Mouse (Mus musculus) embryonic stem cell, embryonic (primary cell): Measurements from ENCODE around the gene Tbx4.

Source experiments
- CTCF ChIA-PET, 4 experiments: fragments of 300-600 bp in 2 of 4; fragments of 350-600 bp in 2 of 4; sonication (Branson Sonifier 250); formaldehyde crosslinking; loops; one replicate each; lab custom pipeline; 2022; ENCODE audit warnings: inconsistent platforms in 2 of 4; lab: Charles Lee
- POLR2A ChIA-PET, 4 experiments: fragments of 300-600 bp in 2 of 4; fragments of 350-600 bp in 2 of 4; sonication (Branson Sonifier 250); formaldehyde crosslinking; loops; one replicate each; lab custom pipeline; 2022; ENCODE audit warnings: antibody characterized with exemption in 4 of 4, inconsistent platforms in 1 of 4; lab: Charles Lee

The Tbx4 gene

GRCm38 (mm10) chr11:85844971-85845370, 41.3 kb upstream of the Tbx4 start:
- CTCF ChIA-PET: interaction anchor here in 3 of 4 experiments (0.6 to 3.8 kb wide), 17 partner anchors 12 to 741 kb away, joined by 3 to 22 read pairs (median 4); partner anchors contain the start of genes Bcas3 (in 1 of the 3) and Tbx2 (in 1 of the 3)
- POLR2A ChIA-PET: interaction anchor here (0.7 to 2.0 kb wide), 7 partner anchors 13 to 808 kb away, joined by 3 to 7 read pairs (median 3); no protein-coding TSS in a partner anchor

- CTCF ChIA-PET: interaction anchor here in 3 of 4 experiments (0.6 to 1.4 kb wide), 5 partner anchors 12 to 617 kb away, joined by 3 to 4 read pairs (median 4); no protein-coding TSS in a partner anchor
- POLR2A ChIA-PET: interaction anchor here in 1 of 4 experiments (0.7 to 1.3 kb wide), 2 partner anchors 12 to 16 kb away, joined by 3 to 5 read pairs; no protein-coding TSS in a partner anchor
Measured at GRCm38 (mm10) chr11:85845921-85846320, 40.3 kb upstream of the Tbx4 start.

- CTCF ChIA-PET: interaction anchor here in 1 of 4 experiments (1.1 to 1.4 kb wide), 2 partner anchors 12 to 17 kb away, joined by 3 to 4 read pairs; no protein-coding TSS in a partner anchor
- POLR2A ChIA-PET: no interaction called here
Measured at GRCm38 (mm10) chr11:85846509-85846908, 39.7 kb upstream of the Tbx4 start.

- POLR2A ChIA-PET: no interaction called here
- CTCF ChIA-PET: interaction anchor here in 1 of 4 experiments (0.7 kb wide), 1 partner anchor 248 kb away, joined by 5 read pairs; no protein-coding TSS in a partner anchor
Measured at GRCm38 (mm10) chr11:85849037-85849436, 37.2 kb upstream of the Tbx4 start.

GRCm38 (mm10) chr11:85850233-85850632, 36.0 kb upstream of the Tbx4 start, which contains the start of gene Gm11444:
Gene Gm11444 (minus strand): TSS chr11:85850333.
- CTCF ChIA-PET: interaction anchor here (0.6 to 1.7 kb wide), 10 partner anchors 14 to 618 kb away, joined by 3 to 9 read pairs (median 4); no protein-coding TSS in a partner anchor
- POLR2A ChIA-PET: interaction anchor here in 2 of 4 experiments (0.6 to 1.9 kb wide), 7 partner anchors 10 to 615 kb away, joined by 3 to 8 read pairs (median 4); partner anchors contain the start of gene Appbp2 (in 1 of the 2)

- ChIA-PET POLR2A (interaction anchor here in 2 of 4 experiments (0.6 to 1.9 kb wide), 7 partner anchors 10 to 616 kb away, joined by 3 to 8 read pairs (median 4); partner anchors contain the start of gene Appbp2 (in 1 of the 2)), CTCF (interaction anchor here (0.6 to 1.7 kb wide), 29 partner anchors 10 to 972 kb away, joined by 3 to 10 read pairs (median 4); no protein-coding TSS in a partner anchor)
Measured at GRCm38 (mm10) chr11:85850758-85851157, 35.5 kb upstream of the Tbx4 start.

- CTCF ChIA-PET: interaction anchor here in 3 of 4 experiments (0.6 to 1.9 kb wide), 8 partner anchors 12 to 1019 kb away, joined by 3 to 7 read pairs (median 4); no protein-coding TSS in a partner anchor
- POLR2A ChIA-PET: interaction anchor here in 3 of 4 experiments (0.6 to 1.7 kb wide), 14 partner anchors 13 to 1152 kb away, joined by 3 to 5 read pairs (median 3); no protein-coding TSS in a partner anchor
Measured at GRCm38 (mm10) chr11:85857997-85858698, 28.1 kb upstream of the Tbx4 start.

- CTCF ChIA-PET: interaction anchor here (0.5 to 2.8 kb wide), 17 partner anchors 12 to 580 kb away, joined by 3 to 22 read pairs (median 3); no protein-coding TSS in a partner anchor
- POLR2A ChIA-PET: interaction anchor here in 2 of 4 experiments (1.1 to 1.9 kb wide), 4 partner anchors 14 to 394 kb away, joined by 3 to 5 read pairs (median 4); no protein-coding TSS in a partner anchor
Measured at GRCm38 (mm10) chr11:85864363-85864762, 21.9 kb upstream of the Tbx4 start.

GRCm38 (mm10) chr11:85876059-85876788, 10.0 kb upstream of the Tbx4 start:
- CTCF ChIA-PET: interaction anchor here in 3 of 4 experiments (0.6 to 1.8 kb wide), 5 partner anchors 13 to 250 kb away, joined by 3 to 12 read pairs (median 4); no protein-coding TSS in a partner anchor
- POLR2A ChIA-PET: interaction anchor here in 2 of 4 experiments (0.5 to 1.9 kb wide), 4 partner anchors 10 to 585 kb away, joined by 3 to 7 read pairs (median 3); partner anchors contain the start of gene Tbx4 (in 1 of the 2)

GRCm38 (mm10) chr11:85884498-85884897, 1.7 kb upstream of the Tbx4 start:
- ChIA-PET CTCF (interaction anchor here in 1 of 4 experiments (0.7 kb wide), 1 partner anchor 286 kb away, joined by 3 read pairs; no protein-coding TSS in a partner anchor), POLR2A (interaction anchor here in 2 of 4 experiments (0.7 to 1.4 kb wide), 2 partner anchors 11 to 93 kb away, joined by 3 to 4 read pairs; no protein-coding TSS in a partner anchor)

- ChIA-PET CTCF (interaction anchor here in 1 of 4 experiments (0.6 kb wide), 1 partner anchor 12 kb away, joined by 3 read pairs; no protein-coding TSS in a partner anchor), POLR2A (interaction anchor here in 3 of 4 experiments (0.6 to 1.5 kb wide), 8 partner anchors 8 to 870 kb away, joined by 3 to 11 read pairs (median 3); partner anchors contain the start of gene Ppm1d (in 1 of the 3))
Measured at GRCm38 (mm10) chr11:85886429-85886785, 185 bp downstream of the Tbx4 start.

- CTCF ChIA-PET: interaction anchor here in 1 of 4 experiments (1.0 kb wide), 1 partner anchor 85 kb away, joined by 4 read pairs; no protein-coding TSS in a partner anchor
- POLR2A ChIA-PET: interaction anchor here in 2 of 4 experiments (0.7 to 1.5 kb wide), 2 partner anchors 8 to 13 kb away, joined by 3 to 11 read pairs; no protein-coding TSS in a partner anchor
Measured at GRCm38 (mm10) chr11:85887273-85887672, 1.1 kb downstream of the Tbx4 start.

- ChIA-PET POLR2A (interaction anchor here in 3 of 4 experiments (0.6 to 2.5 kb wide), 5 partner anchors 10 to 1996 kb away, joined by 3 to 21 read pairs (median 3); no protein-coding TSS in a partner anchor), CTCF (interaction anchor here in 1 of 4 experiments (1.0 to 2.0 kb wide), 2 partner anchors 12 to 84 kb away, joined by 4 to 5 read pairs; no protein-coding TSS in a partner anchor)
Measured at GRCm38 (mm10) chr11:85887801-85888450, 1.7 kb downstream of the Tbx4 start.

GRCm38 (mm10) chr11:85888451-85888961, 2.3 kb downstream of the Tbx4 start:
- ChIA-PET POLR2A (interaction anchor here (0.6 to 2.5 kb wide), 11 partner anchors 10 to 1997 kb away, joined by 3 to 21 read pairs (median 3); partner anchors contain the start of genes Aatf (in 1 of the 4) and Prr11 (in 1 of the 4)), CTCF (interaction anchor here in 1 of 4 experiments (1.0 to 2.0 kb wide), 2 partner anchors 12 to 84 kb away, joined by 4 to 5 read pairs; no protein-coding TSS in a partner anchor)

GRCm38 (mm10) chr11:85889056-85889729, 3.0 kb downstream of the Tbx4 start:
- POLR2A ChIA-PET: interaction anchor here in 3 of 4 experiments (0.7 to 2.5 kb wide), 7 partner anchors 10 to 1376 kb away, joined by 3 to 21 read pairs (median 3); partner anchors contain the start of genes Aatf (in 1 of the 3) and Prr11 (in 1 of the 3)

More at GRCm38 (mm10) chr11:85889056-85889729, 3.0 kb downstream of the Tbx4 start:
- CTCF ChIA-PET: interaction anchor here in 2 of 4 experiments (0.9 to 2.0 kb wide), 2 partner anchors 11 to 83 kb away, joined by 3 to 5 read pairs; no protein-coding TSS in a partner anchor
